Mouse (Mus musculus) limb, embryonic 11.5 days (tissue): ENCODE data around the gene Slc35c1. TPM values are rescaled to one million over a fixed set of nuclear protein-coding genes. Genes with fewer than 3 reads are reported as not detected.

Experiments used
- ATAC-seq: fragments of 200-750 bp; cut with Nextera tagmentation; 2 replicates; pipeline ENCODE4 v1.8.0; 2017; ENCODE audit warnings: low read depth; ENCODE audit not compliant: insufficient number of reproducible peaks, low FRiP score, low TSS enrichment
- DNase-seq: peaks from one replicate; pipeline ENCODE4 v3.0.0-alpha.2; 2015; ENCODE audit warnings: low spot score
- H3K27ac ChIP-seq: fragments of 300-500 bp; sonication (generic); replicated peaks from 2 replicates; pipeline ENCODE4 v1.5.1; 2014; ENCODE audit warnings: low read depth, mild to moderate bottlenecking, low read length
- H3K27me3 ChIP-seq: fragments of 300-500 bp; sonication (generic); 2 replicates; pipeline ENCODE4 v1.6.1; 2014; ENCODE audit warnings: mild to moderate bottlenecking, low read length, mixed read lengths; ENCODE audit not compliant: control insufficient read depth, insufficient read depth
- H3K36me3 ChIP-seq: fragments of 300-500 bp; sonication (generic); 2 replicates; pipeline ENCODE4 v1.6.1; 2014; ENCODE audit warnings: mild to moderate bottlenecking, low read length, moderate library complexity, mixed read lengths; ENCODE audit not compliant: control insufficient read depth, insufficient read depth
- H3K4me1 ChIP-seq: fragments of 300-500 bp; sonication (generic); 2 replicates; pipeline ENCODE4 v1.6.1; 2014; ENCODE audit warnings: low read length, mixed read lengths; ENCODE audit not compliant: control insufficient read depth, insufficient read depth
- H3K4me2 ChIP-seq: fragments of 300-500 bp; sonication (generic); 2 replicates; pipeline ENCODE4 v1.6.1; 2014; ENCODE audit warnings: low read depth, mild to moderate bottlenecking, moderate library complexity; ENCODE audit not compliant: severe bottlenecking
- H3K4me3 ChIP-seq: fragments of 300-500 bp; sonication (generic); 2 replicates; pipeline ENCODE4 v1.5.1; 2014; ENCODE audit warnings: low read depth, low read length
- H3K9ac ChIP-seq: fragments of 300-500 bp; sonication (generic); 2 replicates; pipeline ENCODE4 v1.6.1; 2014; ENCODE audit warnings: mild to moderate bottlenecking, low read length
- H3K9me3 ChIP-seq: fragments of 300-500 bp; sonication (generic); 2 replicates; pipeline ENCODE4 v1.6.1; 2016; ENCODE audit warnings: low read length; ENCODE audit not compliant: control insufficient read depth
- WGBS: fragments of 180-500 bp; shearing (Covaris S2); extraction: QIAGEN DNeasy Blood & Tissue Kit; methylation state at CpG from one replicate; pipeline ENCODE4 v1.1.7; 2014; 5-methylcytosine and 5-hydroxymethylcytosine counted together
- polyA plus RNA-seq: library from polyadenylated mRNA; unstranded; fragments of >200 nt; fragmentation: Nextera tagmentation; extraction: Ambion mirVana; gene quantifications from 2 replicates; pipeline ENCODE4 v1.2.1, GENCODE M21; 2014

Slc35c1 gene
- polyA plus RNA-seq, 1 experiment from 2014 or later = 8.2 TPM

GRCm38 (mm10) chr2:92437875-92438274 lies 22.5 kb downstream of the Slc35c1 start:
- ATAC-seq (no peak), DNase-seq (peak; percentile 90)
- Histone ChIP-seq H3K4me3 (no peak overlapping the region), H3K36me3 (no peaks in the 10 kb centered on the region), H3K9ac (no peak overlapping the region), H3K4me1 (peaks cover 2% of the 10 kb centered on the region), H3K9me3 (no peaks in the 10 kb centered on the region), H3K27ac (no peak overlapping the region), H3K27me3 (peaks cover 2% of the 10 kb centered on the region; the same call in 1 of the 2 replicates), H3K4me2 (no peak overlapping the region)
- 1% methylated on average over 5 of the region's 5 CpGs for WGBS

DNA sequence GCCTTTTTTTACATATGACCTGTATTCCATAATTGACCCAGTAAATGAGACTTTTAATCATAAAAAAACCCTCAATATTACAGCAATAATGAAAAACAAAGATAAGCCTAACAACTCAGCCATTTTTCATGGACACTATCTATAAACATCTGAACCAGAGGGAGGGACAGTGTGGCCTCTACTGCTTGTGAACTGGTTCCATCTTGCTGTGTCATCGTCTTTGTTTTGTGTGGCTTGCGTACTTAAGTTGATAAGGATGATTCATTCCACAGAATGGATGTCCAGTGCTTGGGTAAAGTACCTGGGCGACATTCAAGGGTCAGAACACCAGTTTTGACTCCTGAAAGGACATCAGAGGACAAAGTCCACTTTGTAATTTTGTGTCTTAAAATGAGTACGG lies 23.0 kb downstream of the Slc35c1 start:
- Histone ChIP-seq H3K27me3 (peaks cover 2% of the 10 kb centered on the region; the same call in 1 of the 2 replicates), H3K4me2 (no peak overlapping the region), H3K9me3 (no peaks in the 10 kb centered on the region), H3K4me1 (peaks cover 7% of the 10 kb centered on the region), H3K4me3 (no peak overlapping the region), H3K27ac (no peak overlapping the region), H3K9ac (no peak overlapping the region), H3K36me3 (no peaks in the 10 kb centered on the region)
- no peak for DNase-seq
- no peak for ATAC-seq
- 88% methylated on average over 4 of the region's 4 CpGs for WGBS

- Histone ChIP-seq H3K27me3 (peaks cover 2% of the 10 kb centered on the region; the same call in 1 of the 2 replicates), H3K4me1 (peaks cover 19% of the 10 kb centered on the region), H3K9ac (no peak overlapping the region), H3K36me3 (no peaks in the 10 kb centered on the region), H3K9me3 (no peaks in the 10 kb centered on the region), H3K4me2 (no peak overlapping the region), H3K27ac (no peak overlapping the region), H3K4me3 (no peak overlapping the region)
- ATAC-seq = no peak
- WGBS = 57% methylated on average over 6 of the region's 6 CpGs
- no peak for DNase-seq
Measured at GRCm38 (mm10) chr2:92435023-92435422, 25.3 kb downstream of the Slc35c1 start.

- Histone ChIP-seq H3K27ac (no peak overlapping the region), H3K27me3 (peaks cover 2% of the 10 kb centered on the region; the same call in 1 of the 2 replicates), H3K9me3 (no peaks in the 10 kb centered on the region), H3K9ac (peak overlapping the region; percentile 43), H3K36me3 (no peaks in the 10 kb centered on the region), H3K4me3 (peak overlapping the region; percentile 83), H3K4me1 (peaks cover 19% of the 10 kb centered on the region), H3K4me2 (peak overlapping the region; percentile 81)
- 11% methylated on average over 12 of the region's 12 CpGs for WGBS
- ATAC-seq (no peak), DNase-seq (no peak)
Measured at GRCm38 (mm10) chr2:92434375-92434745, 26.0 kb downstream of the Slc35c1 start.

DNA sequence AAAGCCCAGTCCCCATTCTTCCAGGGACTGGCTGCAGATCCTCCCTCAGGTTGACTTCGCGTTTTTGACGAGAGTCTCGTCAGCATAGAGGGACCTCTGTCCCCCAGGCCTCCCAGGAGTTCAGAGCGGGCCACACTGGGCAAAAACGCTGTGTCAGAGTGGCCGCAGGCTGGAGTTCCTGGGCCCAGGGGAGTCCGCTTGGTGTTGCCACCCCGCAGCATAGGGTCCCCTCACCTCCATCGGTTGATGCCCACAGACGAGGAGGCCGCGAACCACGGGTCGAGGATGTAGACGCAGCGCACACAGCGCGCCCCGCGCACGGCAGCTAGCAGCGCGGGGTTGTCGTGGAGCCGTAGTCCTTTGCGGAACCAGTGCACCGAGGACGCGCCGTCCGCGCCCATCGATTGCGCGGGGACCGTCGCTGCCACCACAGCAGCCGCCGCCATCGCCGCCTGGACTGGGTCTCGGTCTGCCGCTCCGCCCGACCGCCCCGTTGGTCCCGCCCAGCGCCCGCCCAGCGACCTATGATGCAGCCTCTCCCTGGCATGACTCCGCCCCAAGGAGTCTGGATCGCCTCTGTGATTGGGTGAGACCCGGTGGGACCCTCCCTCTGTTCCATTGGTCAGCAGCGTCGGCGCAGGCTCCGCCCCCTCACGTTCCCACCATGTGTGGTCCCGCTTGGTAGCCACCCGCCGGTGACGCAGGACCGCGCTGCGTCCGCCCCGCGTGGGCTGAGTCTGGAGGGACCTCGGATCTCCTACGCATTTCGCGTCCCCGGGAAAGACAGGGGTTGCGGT lies 26.6 kb downstream of the Slc35c1 start, which contains the start of gene Cry2:
TSS of gene Cry2 (minus strand) at position 466 of the 797 bp plus-strand sequence.
- Histone ChIP-seq H3K27ac (0 out of 2 replicates have a peak within 1 kb of the TSS, but pooled peaks have one; percentile 22), H3K9me3 (no peaks in the 10 kb centered on the region), H3K36me3 (no peaks in the 10 kb centered on the region), H3K27me3 (peaks cover 2% of the 10 kb centered on the region; the same call in 1 of the 2 replicates), H3K4me2 (peak within 1 kb of the TSS; percentile 81), H3K9ac (peak within 1 kb of the TSS; percentile 72), H3K4me3 (peak within 1 kb of the TSS; percentile 83), H3K4me1 (peaks cover 19% of the 10 kb centered on the region)
- peak; percentile 99 for DNase-seq
- WGBS = under 1% methylated on average over 65 of the region's 76 CpGs
- peak; percentile 99 for ATAC-seq

DNA sequence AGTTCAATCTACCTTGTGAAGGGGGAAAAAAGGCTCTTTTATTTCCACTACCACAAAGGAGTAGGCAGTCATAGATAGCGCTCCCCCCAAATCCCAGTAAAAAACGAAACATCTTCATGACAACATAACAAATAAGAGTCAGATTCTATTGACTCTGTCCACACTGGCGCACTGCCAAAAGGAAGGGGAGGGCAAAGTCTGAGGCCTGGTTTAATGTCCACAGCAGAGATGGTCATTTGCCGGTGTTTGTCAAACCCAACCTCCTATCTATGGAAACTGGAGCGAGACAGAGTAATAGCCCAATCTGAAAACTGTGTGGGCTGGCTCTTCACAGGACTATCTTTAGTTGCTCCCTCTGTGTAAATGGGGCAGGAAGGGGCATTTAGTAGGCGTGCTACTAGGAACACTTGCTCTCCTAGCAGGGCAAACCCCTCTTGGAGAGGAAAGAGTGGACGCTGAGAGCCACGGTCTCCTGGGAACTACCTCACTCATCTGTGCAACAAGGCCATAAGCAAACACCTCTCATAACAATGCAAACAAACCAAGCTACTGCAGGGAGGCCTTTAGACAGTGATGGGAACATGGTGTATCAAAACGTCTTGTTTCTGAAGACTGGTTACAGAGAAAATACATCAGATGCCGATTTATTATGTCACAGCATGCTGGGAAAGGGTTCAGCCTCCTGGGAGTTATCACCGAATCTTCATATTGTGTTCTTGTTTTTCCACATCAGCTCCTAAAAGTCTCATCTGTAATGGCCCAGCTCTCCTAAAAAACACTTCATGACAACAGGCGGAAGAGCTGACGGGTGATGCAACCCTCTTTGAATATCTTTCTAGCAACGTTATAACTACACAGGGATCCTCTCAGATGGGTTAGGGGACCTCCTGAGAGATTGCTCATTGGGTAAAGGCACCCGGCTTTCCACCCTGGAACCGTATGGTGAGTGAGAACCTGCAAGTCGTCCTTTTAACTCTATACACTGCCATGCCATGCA lies 27.7 kb downstream of the Slc35c1 start:
- Histone ChIP-seq H3K4me3 (peak overlapping the region; percentile 83), H3K9ac (peak overlapping the region; percentile 72; the same call in 1 of the 2 replicates), H3K9me3 (no peaks in the 10 kb centered on the region), H3K4me1 (peaks cover 19% of the 10 kb centered on the region), H3K36me3 (no peaks in the 10 kb centered on the region; the same call in 1 of the 2 replicates), H3K27me3 (peaks cover 2% of the 10 kb centered on the region; the same call in 1 of the 2 replicates), H3K27ac (no peak overlapping the region), H3K4me2 (peak overlapping the region; percentile 81)
- DNase-seq (no peak), ATAC-seq (no peak)
- WGBS = 63% methylated on average over 17 of the region's 17 CpGs

DNA sequence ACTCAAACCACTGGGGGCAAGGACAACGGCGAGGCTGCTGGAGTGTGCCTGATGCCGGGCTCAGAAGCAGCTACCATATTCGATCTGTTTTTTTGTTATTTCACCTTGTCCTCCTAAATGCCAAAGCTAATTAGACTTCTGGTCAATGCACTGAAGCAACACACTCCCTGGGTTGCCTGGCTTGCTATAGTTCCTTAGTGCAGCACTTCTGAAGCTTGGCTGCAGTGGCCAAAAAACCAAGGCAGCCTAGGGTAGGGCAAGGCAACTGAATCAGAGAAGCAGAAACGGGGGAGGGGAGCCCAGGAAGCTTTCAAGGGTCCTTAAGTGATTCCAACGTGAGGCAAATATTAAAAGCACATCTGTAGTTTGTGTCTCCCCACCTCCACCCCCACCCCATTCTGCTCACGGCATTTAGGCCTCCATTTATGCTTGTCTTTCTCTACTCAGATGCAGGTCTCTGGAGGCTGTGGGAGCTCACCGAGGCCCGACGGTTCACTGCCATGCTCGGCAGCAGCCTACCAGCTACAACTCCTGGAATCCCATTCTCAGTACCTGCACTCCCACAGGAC lies 28.6 kb downstream of the Slc35c1 start:
- Histone ChIP-seq H3K9me3 (no peaks in the 10 kb centered on the region), H3K36me3 (no peaks in the 10 kb centered on the region; the same call in 1 of the 2 replicates), H3K4me1 (peaks cover 19% of the 10 kb centered on the region), H3K4me3 (no peak overlapping the region), H3K27ac (no peak overlapping the region), H3K9ac (no peak overlapping the region), H3K27me3 (peaks cover 2% of the 10 kb centered on the region; the same call in 1 of the 2 replicates), H3K4me2 (peak overlapping the region; percentile 27; the same call in 1 of the 2 replicates)
- WGBS = 42% methylated on average over 11 of the region's 11 CpGs
- no peak for ATAC-seq
- no peak for DNase-seq
